9 mouse cellular contexts compared by ENCODE assay signal in genomic region chr19:19110011-19110768, GRCm38 (mm10). TPM values are rescaled to one million over a fixed set of nuclear protein-coding genes. Genes with fewer than 3 reads are reported as not detected.
DNase-seq lines count a peak whose midpoint lies in the region; ATAC-seq lines count a peak whose summit lies in the region.
"Had no signal": no experiment of that assay in that cellular context is flagged by ENCODE, and none has a peak within 500 bp of the region (broad histone marks: within the 10 kb centered on the region; RNA-seq: fewer than 3 reads in every experiment).

No protein-coding gene starts in this region.

- no peaks in the 10 kb centered on the region for H3K36me3 ChIP-seq in kidney, embryonic 14.5 days (ENCODE audit: control insufficient read depth, insufficient read depth, low read length)
- H3K36me3 ChIP-seq in liver, embryonic 11.5 days (ENCODE audit: control insufficient read depth, insufficient read depth, low read length): no peaks in the 10 kb centered on the region
- H3K36me3 ChIP-seq in neural tube, embryonic 13.5 days: no peaks in the 10 kb centered on the region

- peak; percentile 20 for DNase-seq in kidney, adult 18-20 months
- no peak for DNase-seq in kidney, adult 11 months
- peak; percentile 72 for DNase-seq in embryo, embryonic 11 days
- peak; percentile 43 for DNase-seq in liver, embryonic 11.5 days (ENCODE audit: low spot score)
- DNase-seq in spleen, adult 18-20 months: no peak

- no peaks in the 10 kb centered on the region for H3K9me3 ChIP-seq in kidney, embryonic 14.5 days (ENCODE audit: control insufficient read depth, low read length)
- H3K9me3 ChIP-seq in liver, embryonic 11.5 days (ENCODE audit: control insufficient read depth, low read length): no peaks in the 10 kb centered on the region
- no peaks in the 10 kb centered on the region for H3K9me3 ChIP-seq in neural tube, embryonic 13.5 days

- H3K4me1 ChIP-seq in kidney, embryonic 14.5 days (ENCODE audit: control insufficient read depth, insufficient read depth, low read length): 0 out of 2 replicates have a peak, but pooled peaks cover 6% of the 10 kb centered on the region
- no peaks in the 10 kb centered on the region for H3K4me1 ChIP-seq in liver, embryonic 11.5 days (replicated peaks; ENCODE audit: control insufficient read depth, insufficient read depth, low read length)
- H3K4me1 ChIP-seq in neural tube, embryonic 13.5 days (replicated peaks): peaks cover 30% of the 10 kb centered on the region

- peak overlapping the region; percentile 7 for H3K9ac ChIP-seq in kidney, embryonic 14.5 days (ENCODE audit: low read depth, low read length)
- no peak overlapping the region for H3K9ac ChIP-seq in liver, embryonic 11.5 days (ENCODE audit: low read depth, low read length)
- H3K9ac ChIP-seq in neural tube, embryonic 13.5 days: peak overlapping the region; percentile 76

- ATAC-seq in granulocyte monocyte progenitor cell, adult 5-6 weeks (replicated peaks; ENCODE audit: poor library complexity, severe bottlenecking): peak; percentile 23; the same call in 1 of the 2 replicates
- ATAC-seq in kidney, embryonic 14.5 days (ENCODE audit: low FRiP score, low TSS enrichment): peak; percentile 69; the same call in 1 of the 2 replicates
- no peak for ATAC-seq in liver, embryonic 11.5 days (replicated peaks; ENCODE audit: low FRiP score)
- peak; percentile 71 for ATAC-seq in neural tube, embryonic 13.5 days (ENCODE audit: low read depth)

- peak overlapping the region; percentile 93 for H3K4me2 ChIP-seq in kidney, embryonic 14.5 days (replicated peaks; ENCODE audit: low read depth, low read length)
- peak overlapping the region; percentile 86 for H3K4me2 ChIP-seq in liver, embryonic 11.5 days
- H3K4me2 ChIP-seq in neural tube, embryonic 13.5 days: peak overlapping the region; percentile 94

- WGBS in kidney, embryonic 14.5 days: 1% methylated on average over 49 of the region's 49 CpGs
- WGBS in liver, embryonic 11.5 days: 2% methylated on average over 49 of the region's 49 CpGs
- 1% methylated on average over 49 of the region's 49 CpGs for WGBS in neural tube, embryonic 13.5 days

- peaks cover 20% of the 10 kb centered on the region for H3K27me3 ChIP-seq in kidney, embryonic 14.5 days (ENCODE audit: control insufficient read depth, insufficient read depth, low read length)
- peaks cover 31% of the 10 kb centered on the region for H3K27me3 ChIP-seq in liver, embryonic 11.5 days (replicated peaks; ENCODE audit: control insufficient read depth, insufficient read depth, low read length)
- H3K27me3 ChIP-seq in neural tube, embryonic 13.5 days: peaks cover 23% of the 10 kb centered on the region
- H3K27me3 ChIP-seq: CH12.LX had no signal

- H3K27ac ChIP-seq in kidney, embryonic 14.5 days (ENCODE audit: low read depth, low read length): no peak overlapping the region
- H3K27ac ChIP-seq in liver, embryonic 11.5 days (ENCODE audit: low read depth, low read length): no peak overlapping the region
- H3K27ac ChIP-seq in neural tube, embryonic 13.5 days (replicated peaks): peak overlapping the region; percentile 69

- H3K4me3 ChIP-seq in kidney, embryonic 14.5 days (ENCODE audit: low read length): peak overlapping the region; percentile 48
- H3K4me3 ChIP-seq in liver, embryonic 11.5 days (ENCODE audit: low read depth, low read length): peak overlapping the region; percentile 51
- H3K4me3 ChIP-seq in neural tube, embryonic 13.5 days: peak overlapping the region; percentile 64

RNA-seq across cellular contexts. Expression of gene Rorb, which starts 0.8 kb away (rescaled TPM):
- not detected in 2 replicates for total RNA-seq in granulocyte monocyte progenitor cell, adult 5-6 weeks (2014; fragmentation: Nextera tagmentation)
- total RNA-seq in granulocyte monocyte progenitor cell, adult 5-6 weeks (2017): not detected in 2 replicates
- polyA plus RNA-seq in kidney, embryonic 14.5 days (2014; fragmentation: Nextera tagmentation; extraction: Ambion mirVana): 0.10 and 0.18 TPM in 2 replicates
- 0.05 and 0.08 TPM in 2 replicates for polyA plus RNA-seq in liver, embryonic 11.5 days (2014; fragmentation: Nextera tagmentation; extraction: Ambion mirVana)
- 8.0 and 10.2 TPM in 2 replicates for polyA plus RNA-seq in neural tube, embryonic 13.5 days (2015; fragmentation: Nextera tagmentation; extraction: Ambion mirVana)
- total RNA-seq: CH12.LX had no signal

Comparison
In these comparisons a context has a peak if more than half of its experiments do, and no peak if none do; other contexts are left out.
1. DNase-seq: peak in kidney, adult 18-20 months (single experiment), embryo, embryonic 11 days (single experiment) and liver, embryonic 11.5 days (single experiment); none in kidney, adult 11 months (single experiment) and spleen, adult 18-20 months (0 of 2).
2. Peak in every context shown above with its lines, with median percentiles within 50 percentile points of each other: H3K4me2 ChIP-seq and H3K4me3 ChIP-seq.